Mouse (Mus musculus) gastrocnemius, postnatal 36 days (tissue): ENCODE measurements around the gene Epas1. TPM values are rescaled to one million over a fixed set of nuclear protein-coding genes. Genes with fewer than 3 reads are reported as not detected.

Experiments
- DNase-seq, 2 experiments: peaks; one replicate each; pipeline ENCODE4 v3.0.0; 2022
- intact Hi-C: fragments of 180-260 bp; cut with DNase I; formaldehyde crosslinking; loops from one replicate; pipeline ENCODE4 v1.15.1; 2025
- total RNA-seq, 2 experiments: library from RNA; stranded (reverse); gene quantifications; 2 replicates each; pipeline ENCODE4 v1.2.3; 2021

Epas1 gene
- total RNA-seq, 2 experiments from 2014 or later, result 94.9 to 100 TPM

- intact Hi-C loops, result no loop called here
- DNase-seq, result no peak
Observed at GRCm38 (mm10) chr17:86824502-86825162, 71.1 kb downstream of the Epas1 start.

GRCm38 (mm10) chr17:86825163-86825902 is 71.8 kb downstream of the Epas1 start:
- no peak for DNase-seq
- intact Hi-C loops, result no loop called here

GRCm38 (mm10) chr17:86826376-86826775 is 72.9 kb downstream of the Epas1 start:
- DNase-seq, result no peak
- intact Hi-C loops, result no loop called here

- intact Hi-C loops, result no loop called here
- DNase-seq, result no peak
Observed at GRCm38 (mm10) chr17:86827391-86828165, 74.1 kb downstream of the Epas1 start.

GRCm38 (mm10) chr17:86828500-86828899 is 75.0 kb downstream of the Epas1 start:
- intact Hi-C loops, result no loop called here
- no peak for DNase-seq

GRCm38 (mm10) chr17:86829383-86830175 is 76.1 kb downstream of the Epas1 start:
- intact Hi-C loops, result no loop called here
- no peak for DNase-seq

- intact Hi-C loops, result no loop called here
- no peak for DNase-seq
Observed at GRCm38 (mm10) chr17:86830893-86831292, 77.4 kb downstream of the Epas1 start.

- intact Hi-C loops, result no loop called here
- DNase-seq, result no peak
Observed at GRCm38 (mm10) chr17:86832562-86833327, 79.2 kb downstream of the Epas1 start.

GRCm38 (mm10) chr17:86833945-86834344 is 80.4 kb downstream of the Epas1 start:
- no peak for DNase-seq
- intact Hi-C loops, result no loop called here

- intact Hi-C loops, result no loop called here
- DNase-seq, result no peak
Observed at GRCm38 (mm10) chr17:86839308-86839707, 85.8 kb downstream of the Epas1 start.

- intact Hi-C loops, result no loop called here
- DNase-seq, result no peak
Observed at GRCm38 (mm10) chr17:86850700-86851337, 97.3 kb downstream of the Epas1 start.

GRCm38 (mm10) chr17:86851782-86852181 is 98.3 kb downstream of the Epas1 start:
- intact Hi-C loops, result no loop called here
- no peak for DNase-seq

GRCm38 (mm10) chr17:86852591-86853031 is 99.1 kb downstream of the Epas1 start:
- DNase-seq, result no peak
- intact Hi-C loops, result no loop called here

- no peak for DNase-seq
- intact Hi-C loops, result no loop called here
Observed at GRCm38 (mm10) chr17:86870586-86870985, 117.1 kb downstream of the Epas1 start.

GRCm38 (mm10) chr17:86872643-86873042 is 119.1 kb downstream of the Epas1 start:
- intact Hi-C loops, result no loop called here

GRCm38 (mm10) chr17:86876940-86877339 is 123.4 kb downstream of the Epas1 start:
- intact Hi-C loops, result no loop called here
- no peak for DNase-seq

More at GRCm38 (mm10) chr17:86872643-86873042, 119.1 kb downstream of the Epas1 start:
- DNase-seq, result no peak

- no peak for DNase-seq
- intact Hi-C loops, result no loop called here
Observed at GRCm38 (mm10) chr17:86877747-86878146, 124.2 kb downstream of the Epas1 start.

- intact Hi-C loops, result no loop called here
- no peak for DNase-seq
Observed at GRCm38 (mm10) chr17:86880056-86880455, 126.6 kb downstream of the Epas1 start.

- intact Hi-C loops, result no loop called here
- no peak for DNase-seq
Observed at GRCm38 (mm10) chr17:86880461-86881044, 127.1 kb downstream of the Epas1 start.
